In genomic region chr11:22873383-22873782, GRCm38 (mm10) we compare ENCODE assay signal across 10 mouse cellular contexts. TPM values are rescaled to one million over a fixed set of nuclear protein-coding genes. Genes with fewer than 3 reads are reported as not detected.
DNase-seq lines count a peak whose midpoint lies in the region; ATAC-seq and TF ChIP-seq lines count a peak whose summit lies in the region.
"Had no signal": no experiment of that assay in that cellular context is flagged by ENCODE, and none has a peak within 500 bp of the region (broad histone marks: within the 10 kb centered on the region; RNA-seq: fewer than 3 reads in every experiment).

No protein-coding gene starts in this region.

- H3K9me3 ChIP-seq in hindbrain, postnatal 0 days (ENCODE audit: low read length) = no peaks in the 10 kb centered on the region
- no peaks in the 10 kb centered on the region for H3K9me3 ChIP-seq in hindbrain, embryonic 10.5 days
- no peaks in the 10 kb centered on the region for H3K9me3 ChIP-seq in heart, embryonic 16.5 days (replicated peaks; ENCODE audit: control insufficient read depth, low read length)
- H3K9me3 ChIP-seq: hindbrain, embryonic 13.5 days had no signal

- DNase-seq in hindbrain, postnatal 0 days (ENCODE audit: low spot score) = peak; percentile 49
- no peak for DNase-seq in hindbrain, embryonic 10.5 days (ENCODE audit: low spot score)
- DNase-seq in spleen, adult 2 months (ENCODE audit: low read depth in 1 of 2, low spot score in 2 of 2) = no peak
- no peak for DNase-seq in spleen, postnatal 4 days (ENCODE audit: low spot score in 2 of 2)
- DNase-seq in ovary, postnatal 10 days (ENCODE audit: low spot score) = no peak
- no peak for DNase-seq in ovary, postnatal 14 days (ENCODE audit: low spot score)
- no peak for DNase-seq in urinary bladder, adult 18-20 months (ENCODE audit: low spot score in 2 of 2)
- DNase-seq: adrenal gland, postnatal 25 days had no signal

- no peaks in the 10 kb centered on the region for H3K36me3 ChIP-seq in hindbrain, postnatal 0 days (ENCODE audit: insufficient read depth, low read length)
- no peaks in the 10 kb centered on the region for H3K36me3 ChIP-seq in hindbrain, embryonic 10.5 days
- no peaks in the 10 kb centered on the region for H3K36me3 ChIP-seq in spleen, adult 2 months (ENCODE audit: control insufficient read depth, insufficient read depth, low read length)
- no peaks in the 10 kb centered on the region for H3K36me3 ChIP-seq in heart, embryonic 16.5 days (ENCODE audit: control insufficient read depth, insufficient read depth)
- H3K36me3 ChIP-seq: hindbrain, embryonic 13.5 days had no signal

- no peak overlapping the region for H3K4me3 ChIP-seq in hindbrain, postnatal 0 days (ENCODE audit: low read length)
- no peak overlapping the region for H3K4me3 ChIP-seq in hindbrain, embryonic 10.5 days
- no peak overlapping the region for H3K4me3 ChIP-seq in spleen, adult 2 months (ENCODE audit: extremely low read depth, insufficient read depth, insufficient read length)
- H3K4me3 ChIP-seq in heart, embryonic 16.5 days (ENCODE audit: low read length) = no peak overlapping the region
- H3K4me3 ChIP-seq: hindbrain, embryonic 13.5 days had no signal

- H3K27me3 ChIP-seq in hindbrain, postnatal 0 days (ENCODE audit: insufficient read depth, low read length) = no peaks in the 10 kb centered on the region
- no peaks in the 10 kb centered on the region for H3K27me3 ChIP-seq in hindbrain, embryonic 10.5 days (ENCODE audit: insufficient read depth, poor library complexity, severe bottlenecking)
- no peaks in the 10 kb centered on the region for H3K27me3 ChIP-seq in spleen, adult 2 months (ENCODE audit: control insufficient read depth, insufficient read depth, low read length)
- no peaks in the 10 kb centered on the region for H3K27me3 ChIP-seq in heart, embryonic 16.5 days (ENCODE audit: control insufficient read depth, insufficient read depth, low read length)
- H3K27me3 ChIP-seq: hindbrain, embryonic 13.5 days had no signal

- peak overlapping the region; percentile 4; the same call in 1 of the 2 replicates for H3K27ac ChIP-seq in hindbrain, postnatal 0 days
- H3K27ac ChIP-seq in hindbrain, embryonic 10.5 days = no peak overlapping the region
- H3K27ac ChIP-seq in spleen, adult 2 months (ENCODE audit: insufficient read depth, low read length) = peak overlapping the region; percentile 41; the same call in 1 of the 2 replicates
- peak overlapping the region; percentile 68; the same call in 1 of the 2 replicates for H3K27ac ChIP-seq in heart, embryonic 16.5 days (ENCODE audit: low read length)
- H3K27ac ChIP-seq: hindbrain, embryonic 13.5 days had no signal

- no peak for TF ChIP-seq POLR2A in spleen, adult 2 months (IDR thresholded peaks at IDR 0.05; ENCODE audit: low read depth, low read length)

- WGBS in hindbrain, postnatal 0 days = 38% methylated on average over 4 of the region's 4 CpGs
- 60% methylated on average over 4 of the region's 4 CpGs for WGBS in hindbrain, embryonic 10.5 days
- 39% methylated on average over 4 of the region's 4 CpGs for WGBS in spleen, adult 2 months
- WGBS in heart, embryonic 16.5 days = 60% methylated on average over 4 of the region's 4 CpGs

- no peaks in the 10 kb centered on the region; the same call in 1 of the 2 replicates for H3K4me1 ChIP-seq in hindbrain, postnatal 0 days (ENCODE audit: insufficient read depth, low read length)
- H3K4me1 ChIP-seq in hindbrain, embryonic 10.5 days (replicated peaks) = 0 out of 2 replicates have a peak, but pooled peaks cover 6% of the 10 kb centered on the region
- peaks cover 16% of the 10 kb centered on the region for H3K4me1 ChIP-seq in spleen, adult 2 months (ENCODE audit: control insufficient read depth, insufficient read depth, insufficient read length)
- H3K4me1 ChIP-seq in heart, embryonic 16.5 days (ENCODE audit: control insufficient read depth, insufficient read depth, low read length) = peaks cover 5% of the 10 kb centered on the region; the same call in 1 of the 2 replicates

- no peak overlapping the region for H3K9ac ChIP-seq in hindbrain, postnatal 0 days (replicated peaks; ENCODE audit: low read length)
- no peak overlapping the region for H3K9ac ChIP-seq in heart, embryonic 16.5 days (ENCODE audit: low read length)
- H3K9ac ChIP-seq: hindbrain, embryonic 13.5 days had no signal

- H3K4me2 ChIP-seq in hindbrain, postnatal 0 days (ENCODE audit: low read depth, low read length) = no peak overlapping the region
- H3K4me2 ChIP-seq in heart, embryonic 16.5 days (ENCODE audit: low read depth, low read length) = no peak overlapping the region
- H3K4me2 ChIP-seq: hindbrain, embryonic 13.5 days had no signal

- no peak for TF ChIP-seq CTCF in hindbrain, postnatal 0 days (IDR thresholded peaks at IDR 0.05; ENCODE audit: low read depth)
- TF ChIP-seq CTCF in spleen, adult 2 months (IDR thresholded peaks at IDR 0.05; ENCODE audit: extremely low read depth, insufficient read depth, insufficient read length, insufficient replicate concordance) = no peak

- no peak for ATAC-seq in hindbrain, postnatal 0 days
- no peak for ATAC-seq in heart, embryonic 16.5 days (replicated peaks; ENCODE audit: extremely low read depth, insufficient read depth, low FRiP score)

RNA-seq across cellular contexts. Expression of gene B3gnt2, which starts 12.6 kb away (rescaled TPM):
- 4.8 and 9.2 TPM in 2 replicates for total RNA-seq in hindbrain, postnatal 0 days (2014; rRNA removed)
- polyA plus RNA-seq in hindbrain, postnatal 0 days (2015; fragmentation: Nextera tagmentation; extraction: Ambion mirVana) = 2.9 and 4.5 TPM in 2 replicates
- polyA plus RNA-seq in hindbrain, embryonic 10.5 days (2016; fragmentation: Nextera tagmentation; extraction: Ambion mirVana) = 1.2 and 2.1 TPM in 2 replicates
- 18.9 and 23.4 TPM in 2 replicates for polyA plus RNA-seq in spleen, adult 2 months (2012; rRNA removed)
- polyA plus RNA-seq in heart, embryonic 16.5 days (2015; fragmentation: Nextera tagmentation; extraction: Ambion mirVana) = 6.4 and 6.9 TPM in 2 replicates
